Mouse (Mus musculus): ENCODE results near the gene Cox4i2.

- TF ChIP-seq CTCF (IDR thresholded peaks at IDR 0.05; ENCODE audit: low read depth, low read length) (no peak), POLR2A (IDR thresholded peaks at IDR 0.05; ENCODE audit: insufficient read depth, low read length) (no peak)
Measured at GRCm38 (mm10) chr2:152726751-152727335, 27.1 kb upstream of the Cox4i2 start.
